Mouse (Mus musculus): ENCODE measurements around the gene Emilin2.

- no peak for TF ChIP-seq CTCF (IDR thresholded peaks at IDR 0.05; ENCODE audit: low read depth)
- no peak for TF ChIP-seq EP300 (IDR thresholded peaks at IDR 0.05; ENCODE audit: low read depth)
These were observed 11.4 kb downstream of the Emilin2 start for GRCm38 (mm10) chr17:71300338-71300737.

Data from liver, postnatal 0 days (tissue).